Mouse (Mus musculus) urinary bladder, postnatal 0 days (tissue): ENCODE measurements around the gene Dock11. TPM values are rescaled to one million over a fixed set of nuclear protein-coding genes. Genes with fewer than 3 reads are reported as not detected.

Experiments
- polyA plus RNA-seq: library from polyadenylated mRNA; unstranded; fragments of >200 nt; fragmentation: Nextera tagmentation; extraction: Ambion mirVana; gene quantifications from 2 replicates; pipeline ENCODE4 v1.2.1, GENCODE M21; 2015

The Dock11 gene
- polyA plus RNA-seq = 2.7 and 3.5 TPM in 2 replicates

DNA sequence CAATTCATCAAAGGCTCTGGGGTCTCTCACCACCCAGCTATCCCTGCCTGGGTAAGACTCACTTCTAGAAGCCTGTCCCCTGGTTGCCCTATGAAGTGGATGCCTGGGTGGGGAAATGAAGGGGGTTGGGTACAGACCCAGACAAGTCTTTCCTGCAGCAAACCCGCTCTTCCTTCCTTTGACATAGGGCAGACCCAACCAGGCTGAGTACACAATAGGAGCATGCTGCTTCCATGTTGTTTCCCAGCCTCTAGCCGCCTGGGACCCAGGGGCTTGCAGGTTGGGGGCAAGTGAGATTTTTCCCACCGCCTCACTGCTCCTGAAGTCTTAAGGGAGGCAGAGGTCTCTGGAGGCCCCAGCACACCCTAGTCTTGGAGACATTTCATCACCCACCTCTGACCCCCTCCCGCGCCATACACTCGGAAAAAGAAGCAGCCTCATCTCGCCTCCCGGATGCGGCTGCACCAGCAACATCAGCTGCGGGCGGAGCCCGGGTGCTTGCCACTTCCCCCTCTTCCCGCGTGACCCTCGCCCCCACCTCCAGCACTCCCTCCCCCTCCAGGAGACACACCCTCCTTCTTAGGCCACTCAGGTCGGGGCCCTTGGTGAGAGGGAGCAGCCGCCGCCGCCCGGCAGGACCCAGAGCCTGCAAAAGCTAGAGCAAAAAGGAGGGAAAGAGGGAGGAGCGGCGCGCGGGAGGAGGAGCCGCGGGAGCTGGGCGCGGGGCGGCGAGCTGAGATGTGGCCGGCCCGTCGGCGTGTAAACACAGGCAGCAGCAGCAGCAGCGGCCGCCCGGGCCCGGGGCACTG lies at the start of gene Dock11:
Gene Dock11 (plus strand): TSS at position 746 of the 809 bp plus-strand sequence.

DNA sequence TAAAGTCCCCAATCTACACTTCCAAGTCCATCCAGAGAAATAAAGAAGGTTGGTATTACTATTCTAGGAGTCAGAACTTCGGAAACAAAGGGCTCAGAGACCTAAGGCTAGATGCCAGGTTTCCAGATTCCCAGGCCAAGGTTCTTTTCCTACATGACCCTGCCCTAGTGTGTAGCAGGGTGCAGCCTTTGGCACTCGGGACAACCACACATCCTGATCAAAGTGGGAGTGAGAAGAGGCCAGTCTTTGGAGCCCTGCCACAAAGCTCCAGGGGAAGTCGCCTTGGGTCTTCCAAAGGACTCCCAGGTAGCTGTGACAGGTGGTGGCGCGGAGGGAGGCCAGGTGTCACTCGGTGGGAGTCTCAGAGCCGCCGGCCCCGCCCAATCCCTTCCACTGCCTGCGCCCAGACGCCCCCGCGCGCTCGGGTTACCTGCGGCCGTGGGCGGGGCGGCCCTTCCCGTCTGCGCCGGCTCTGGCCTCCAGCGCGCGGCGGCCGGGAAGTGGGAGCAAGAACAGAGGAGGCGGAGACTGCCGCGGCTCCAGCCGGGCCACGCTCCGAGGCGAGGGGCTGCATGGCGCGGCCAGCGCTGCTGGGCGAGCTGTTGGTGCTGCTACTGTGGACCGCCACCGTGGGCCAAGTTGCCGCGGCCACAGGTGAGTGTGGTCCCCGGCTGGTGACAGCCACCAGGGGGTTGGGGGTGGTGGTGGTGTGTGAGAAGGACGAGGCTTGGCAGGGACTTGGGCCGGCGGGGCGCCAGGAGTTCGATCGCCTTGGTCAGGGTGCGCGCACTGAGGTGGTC lies 223.2 kb downstream of the Dock11 start, which contains the start of gene Il13ra1:
Gene Il13ra1 (plus strand): TSS at position 489 of the 800 bp plus-strand sequence.

Other genes with a start within 250 kb of the Dock11 start
- gene Il13ra1, start 223.3 kb downstream of the Dock11 start, polyA plus RNA-seq = 13.7 and 17.4 TPM in 2 replicates